Comparison of ENCODE assay signal across 9 mouse cellular contexts in the genomic region with DNA sequence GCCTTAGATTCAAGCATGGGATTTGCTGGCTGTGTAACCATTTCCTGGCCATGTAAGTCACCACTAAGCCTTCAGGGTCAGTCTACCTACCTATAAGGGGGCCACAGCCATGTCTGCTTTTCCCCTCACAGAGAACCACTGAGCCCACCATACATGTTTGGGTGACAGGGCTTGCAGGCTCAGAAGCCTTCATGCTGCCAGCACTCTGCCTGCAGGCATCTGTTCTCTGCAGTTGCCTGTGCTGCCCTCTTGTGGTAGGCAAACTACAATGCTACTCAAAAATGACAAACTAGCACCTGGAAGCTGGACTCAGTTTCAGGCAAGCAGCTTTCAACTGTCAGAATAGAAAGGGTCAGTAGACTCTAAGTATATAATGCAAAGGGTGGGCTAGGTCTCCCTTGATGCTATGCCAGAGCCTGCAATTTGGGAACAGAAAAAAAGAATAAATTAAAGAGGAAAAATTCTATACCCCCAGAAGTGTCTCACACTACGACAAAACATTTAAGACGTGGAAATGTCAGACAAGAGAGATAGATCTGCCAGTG.
A peak's percentile ranks its signal among the peaks of the same experiment; 100 is the strongest.
DNase-seq lines count a peak whose midpoint lies in the region; ATAC-seq lines count a peak whose summit lies in the region.
"Had no signal": no experiment of that assay in that cellular context is flagged by ENCODE, and none has a peak within 500 bp of the region (broad histone marks: within the 10 kb centered on the region; RNA-seq: fewer than 3 reads in every experiment).

No protein-coding gene starts in this region.

- no peak overlapping the region for H3K9ac ChIP-seq in hindbrain, embryonic 11.5 days (ENCODE audit: low read depth, low read length)
- H3K9ac ChIP-seq in hindbrain, embryonic 12.5 days, result no peak overlapping the region
- H3K9ac ChIP-seq in midbrain, embryonic 15.5 days, result no peak overlapping the region
- H3K9ac ChIP-seq: limb, embryonic 15.5 days had no signal

- H3K4me2 ChIP-seq in hindbrain, embryonic 11.5 days (replicated peaks; ENCODE audit: low read depth, low read length), result no peak overlapping the region
- no peak overlapping the region for H3K4me2 ChIP-seq in hindbrain, embryonic 12.5 days (replicated peaks)
- H3K4me2 ChIP-seq in midbrain, embryonic 15.5 days, result no peak overlapping the region
- H3K4me2 ChIP-seq: limb, embryonic 15.5 days had no signal

- H3K9me3 ChIP-seq in hindbrain, embryonic 11.5 days (ENCODE audit: control insufficient read depth, low read length), result no peaks in the 10 kb centered on the region
- H3K9me3 ChIP-seq in hindbrain, embryonic 12.5 days (replicated peaks), result no peaks in the 10 kb centered on the region
- no peaks in the 10 kb centered on the region for H3K9me3 ChIP-seq in embryonic facial prominence, embryonic 10.5 days
- H3K9me3 ChIP-seq in midbrain, embryonic 15.5 days, result no peaks in the 10 kb centered on the region
- H3K9me3 ChIP-seq: limb, embryonic 15.5 days had no signal

- no peaks in the 10 kb centered on the region for H3K4me1 ChIP-seq in hindbrain, embryonic 11.5 days (replicated peaks; ENCODE audit: control insufficient read depth, insufficient read depth, low read length)
- H3K4me1 ChIP-seq in hindbrain, embryonic 12.5 days, result peaks cover 7% of the 10 kb centered on the region; the same call in 1 of the 2 replicates
- H3K4me1 ChIP-seq in embryonic facial prominence, embryonic 10.5 days, result peaks cover 53% of the 10 kb centered on the region
- no peaks in the 10 kb centered on the region for H3K4me1 ChIP-seq in midbrain, embryonic 15.5 days

- WGBS in hindbrain, embryonic 11.5 days, result 86% methylated on average over 2 of the region's 2 CpGs
- WGBS in hindbrain, embryonic 12.5 days, result 99% methylated on average over 2 of the region's 2 CpGs
- WGBS in embryonic facial prominence, embryonic 10.5 days, result 95% methylated on average over 2 of the region's 2 CpGs
- WGBS in midbrain, embryonic 15.5 days, result 92% methylated on average over 2 of the region's 2 CpGs

- DNase-seq in hindbrain, embryonic 11.5 days (ENCODE audit: low spot score), result peak; percentile 79
- peak; percentile 66 to 77 for DNase-seq in adrenal gland, postnatal 36 days
- peak; percentile 75 for DNase-seq in embryonic facial prominence, embryonic 10.5 days (ENCODE audit: low spot score)
- DNase-seq in heart, postnatal 36 days, result peak; percentile 73 to 74
- DNase-seq in left cerebral cortex, postnatal 10 days (ENCODE audit: extremely low spot score in 1 of 2, low spot score in 2 of 2), result peak; percentile 72 to 80
- peak; percentile 36 to 39 for DNase-seq in spleen, postnatal 36 days (ENCODE audit: low spot score in 2 of 2)

- no peaks in the 10 kb centered on the region for H3K27me3 ChIP-seq in hindbrain, embryonic 11.5 days (ENCODE audit: control insufficient read depth, insufficient read depth, low read length)
- no peaks in the 10 kb centered on the region for H3K27me3 ChIP-seq in hindbrain, embryonic 12.5 days
- H3K27me3 ChIP-seq in embryonic facial prominence, embryonic 10.5 days (replicated peaks; ENCODE audit: low read depth, poor library complexity, severe bottlenecking), result no peaks in the 10 kb centered on the region
- no peaks in the 10 kb centered on the region for H3K27me3 ChIP-seq in midbrain, embryonic 15.5 days (replicated peaks)
- H3K27me3 ChIP-seq: limb, embryonic 15.5 days had no signal

- ATAC-seq in hindbrain, embryonic 11.5 days (ENCODE audit: low FRiP score), result no peak
- no peak for ATAC-seq in hindbrain, embryonic 12.5 days (ENCODE audit: low FRiP score)
- ATAC-seq in midbrain, embryonic 15.5 days (replicated peaks), result 0 out of 2 replicates have a peak, but pooled peaks have one; percentile 63

- intact Hi-C loops in heart, postnatal 36 days (cut with DNase I), result loop anchor here (1.0 to 5.0 kb wide), 3 partner anchors 12 to 712 kb away; no protein-coding TSS in a partner anchor
- intact Hi-C loops in left cerebral cortex, postnatal 10 days (cut with DNase I), result loop anchor here (5.0 kb wide), 1 partner anchor 42 kb away; no protein-coding TSS in a partner anchor

- H3K27ac ChIP-seq in hindbrain, embryonic 11.5 days (ENCODE audit: low read depth, low read length), result no peak overlapping the region
- H3K27ac ChIP-seq in hindbrain, embryonic 12.5 days, result no peak overlapping the region
- H3K27ac ChIP-seq in embryonic facial prominence, embryonic 10.5 days (replicated peaks), result no peak overlapping the region; the same call in 1 of the 2 replicates
- no peak overlapping the region for H3K27ac ChIP-seq in midbrain, embryonic 15.5 days
- H3K27ac ChIP-seq: limb, embryonic 15.5 days had no signal

- no peaks in the 10 kb centered on the region for H3K36me3 ChIP-seq in hindbrain, embryonic 11.5 days (ENCODE audit: control insufficient read depth, insufficient read depth, low read length)
- no peaks in the 10 kb centered on the region for H3K36me3 ChIP-seq in hindbrain, embryonic 12.5 days
- H3K36me3 ChIP-seq in embryonic facial prominence, embryonic 10.5 days (replicated peaks), result no peaks in the 10 kb centered on the region
- no peaks in the 10 kb centered on the region for H3K36me3 ChIP-seq in midbrain, embryonic 15.5 days (replicated peaks)
- H3K36me3 ChIP-seq: limb, embryonic 15.5 days had no signal

- H3K4me3 ChIP-seq in hindbrain, embryonic 11.5 days (ENCODE audit: low read depth, low read length), result no peak overlapping the region
- H3K4me3 ChIP-seq in hindbrain, embryonic 12.5 days, result no peak overlapping the region
- H3K4me3 ChIP-seq in embryonic facial prominence, embryonic 10.5 days, result no peak overlapping the region
- no peak overlapping the region for H3K4me3 ChIP-seq in midbrain, embryonic 15.5 days
- H3K4me3 ChIP-seq: limb, embryonic 15.5 days had no signal
